Mouse (Mus musculus) olfactory bulb, adult 2 months (tissue): Measurements from ENCODE around the gene Adora1. TPM values are rescaled to one million over a fixed set of nuclear protein-coding genes. Genes with fewer than 3 reads are reported as not detected.

Source experiments
- H3K27ac ChIP-seq: fragments of 200-500 bp; 2 replicates; pipeline ENCODE4 v1.5.1; 2012; ENCODE audit warnings: low read depth, low read length; ENCODE audit not compliant: insufficient read depth
- H3K4me1 ChIP-seq: fragments of 200-500 bp; 2 replicates; pipeline ENCODE4 v1.6.1; 2012; ENCODE audit warnings: low read length; ENCODE audit not compliant: control insufficient read depth, insufficient read depth
- H3K4me3 ChIP-seq: fragments of 200-500 bp; 2 replicates; pipeline ENCODE4 v1.5.1; 2012; ENCODE audit warnings: mild to moderate bottlenecking, low read depth, low read length, moderate library complexity; ENCODE audit not compliant: insufficient read depth
- CTCF ChIP-seq: fragments of 200-500 bp; IDR thresholded peaks from 2 replicates; pipeline ENCODE4 v1.5.1; 2012; ENCODE audit warnings: low read depth, mild to moderate bottlenecking, low read length, moderate library complexity; ENCODE audit not compliant: insufficient read depth
- POLR2A ChIP-seq: fragments of 200-500 bp; IDR thresholded peaks from 2 replicates; pipeline ENCODE4 v1.6.1; 2012; ENCODE audit warnings: mild to moderate bottlenecking, low read depth, low read length, moderate library complexity; ENCODE audit not compliant: insufficient read depth
- WGBS: fragments of 180-500 bp; shearing (Covaris S2); methylation state at CpG from one replicate; pipeline ENCODE4 v1.1.7; 2018; 5-methylcytosine and 5-hydroxymethylcytosine counted together
- polyA plus RNA-seq: library from polyadenylated mRNA; stranded (reverse); fragments of >200 nt; gene quantifications from 2 replicates; pipeline ENCODE4 v1.2.4, GENCODE M21; 2012; ENCODE audit warnings: low replicate concordance; ENCODE audit not compliant: missing spikeins, insufficient read depth, insufficient read length

Gene Adora1
- polyA plus RNA-seq, 1 experiment = not detected

DNA sequence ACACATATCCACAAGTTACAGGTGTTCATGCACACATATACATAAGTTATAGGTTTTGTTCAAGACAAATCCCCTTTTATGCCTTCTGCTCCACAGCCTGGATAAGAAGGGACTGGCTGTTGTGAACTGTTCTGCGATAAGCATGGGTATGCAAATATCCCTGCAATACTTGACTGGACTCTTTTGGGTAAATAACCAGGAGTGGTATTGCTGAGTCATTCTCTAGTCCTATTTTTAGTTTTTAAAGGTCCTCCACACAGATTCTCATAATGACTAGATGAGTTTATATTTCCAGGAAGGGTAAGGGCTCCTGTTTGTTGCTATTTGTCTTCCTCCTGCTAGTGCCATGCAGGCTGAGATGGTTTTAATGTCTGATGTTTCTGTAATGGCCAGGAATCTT lies 14.1 kb downstream of the Adora1 start:
- Histone ChIP-seq H3K27ac (no peak overlapping the region), H3K4me1 (peaks cover 25% of the 10 kb centered on the region), H3K4me3 (no peak overlapping the region)
- 40% methylated on average over 1 of the region's 1 CpGs for WGBS
- TF ChIP-seq CTCF = no peak
- no peak for TF ChIP-seq POLR2A

- TF ChIP-seq POLR2A (no peak), CTCF (no peak)
- H3K4me3 ChIP-seq = no peak overlapping the region
- no peak overlapping the region; the same call in 1 of the 2 replicates for H3K27ac ChIP-seq
- H3K4me1 ChIP-seq = peaks cover 32% of the 10 kb centered on the region
- 63% methylated on average over 5 of the region's 5 CpGs for WGBS
Observed at GRCm38 (mm10) chr1:134219608-134220007, 15.6 kb downstream of the Adora1 start.

DNA sequence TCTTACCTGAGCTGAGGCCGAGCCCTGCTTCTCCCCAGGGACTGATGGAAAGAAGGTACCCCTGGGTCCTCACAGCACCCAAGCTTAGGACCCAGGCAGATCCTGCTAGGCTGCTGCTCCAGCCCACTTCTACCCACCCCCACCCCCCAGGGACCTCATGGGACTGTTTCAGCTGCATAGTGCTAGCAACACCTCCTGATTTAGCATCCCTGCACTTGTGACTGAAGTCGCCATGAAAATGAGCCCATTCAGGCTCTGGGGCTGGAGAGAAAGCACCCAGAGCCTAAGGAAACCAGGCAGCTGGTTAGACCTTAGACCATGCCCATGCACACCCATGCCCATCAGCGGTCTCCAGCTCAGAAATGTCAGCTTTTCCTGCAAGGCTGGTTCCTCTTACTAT lies 17.3 kb downstream of the Adora1 start:
- H3K4me1 ChIP-seq = peaks cover 35% of the 10 kb centered on the region
- H3K27ac ChIP-seq = no peak overlapping the region
- 80% methylated on average over 3 of the region's 3 CpGs for WGBS
- no peak overlapping the region for H3K4me3 ChIP-seq
- no peak for TF ChIP-seq POLR2A

GRCm38 (mm10) chr1:134217028-134217481 lies 18.2 kb downstream of the Adora1 start:
- WGBS = 72% methylated on average over 12 of the region's 12 CpGs

GRCm38 (mm10) chr1:134216629-134216971 lies 18.6 kb downstream of the Adora1 start:
- no peak for TF ChIP-seq POLR2A
- TF ChIP-seq CTCF = no peak
- 92% methylated on average over 2 of the region's 2 CpGs for WGBS
- Histone ChIP-seq H3K4me3 (no peak overlapping the region), H3K4me1 (peaks cover 40% of the 10 kb centered on the region), H3K27ac (no peak overlapping the region)

More at GRCm38 (mm10) chr1:134217028-134217481, 18.2 kb downstream of the Adora1 start:
- Histone ChIP-seq H3K4me1 (peaks cover 37% of the 10 kb centered on the region), H3K27ac (no peak overlapping the region), H3K4me3 (no peak overlapping the region)
- TF ChIP-seq POLR2A (no peak), CTCF (no peak)

- Histone ChIP-seq H3K27ac (no peak overlapping the region), H3K4me3 (no peak overlapping the region), H3K4me1 (peaks cover 42% of the 10 kb centered on the region)
- 52% methylated on average over 11 of the region's 11 CpGs for WGBS
- TF ChIP-seq POLR2A = no peak
- TF ChIP-seq CTCF = no peak
Observed at GRCm38 (mm10) chr1:134215751-134216628, 19.2 kb downstream of the Adora1 start.

- 87% methylated on average over 7 of the region's 7 CpGs for WGBS
- TF ChIP-seq CTCF (no peak), POLR2A (no peak)
Observed at GRCm38 (mm10) chr1:134215059-134215458, 20.2 kb downstream of the Adora1 start.

DNA sequence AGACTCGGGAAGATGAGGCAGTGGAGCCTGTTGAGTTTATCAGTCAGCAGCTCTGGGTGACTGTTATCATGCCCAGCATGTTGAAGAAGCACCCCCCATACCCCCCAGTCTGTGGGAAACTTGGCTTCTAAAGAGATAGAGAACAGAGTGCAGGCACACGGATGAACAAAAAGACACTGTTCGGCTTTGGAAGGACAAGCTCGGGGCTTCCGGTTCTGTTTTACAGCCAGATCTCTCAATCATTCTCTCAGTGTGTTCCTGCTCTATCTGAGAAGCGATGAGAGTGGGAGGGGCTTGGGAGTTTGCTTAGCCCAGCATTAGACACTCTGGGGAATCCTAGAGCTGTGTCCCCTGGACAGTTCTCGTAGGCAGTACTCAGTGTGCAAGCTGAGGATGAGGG lies 21.8 kb downstream of the Adora1 start:
- TF ChIP-seq CTCF = no peak
- no peak for TF ChIP-seq POLR2A
- H3K4me3 ChIP-seq = no peak overlapping the region
- peaks cover 44% of the 10 kb centered on the region for H3K4me1 ChIP-seq
- H3K27ac ChIP-seq = no peak overlapping the region
- 80% methylated on average over 7 of the region's 7 CpGs for WGBS

More at GRCm38 (mm10) chr1:134215059-134215458, 20.2 kb downstream of the Adora1 start:
- Histone ChIP-seq H3K27ac (no peak overlapping the region), H3K4me3 (no peak overlapping the region), H3K4me1 (peaks cover 46% of the 10 kb centered on the region)

GRCm38 (mm10) chr1:134212351-134212750 lies 22.9 kb downstream of the Adora1 start:
- Histone ChIP-seq H3K4me1 (peaks cover 39% of the 10 kb centered on the region), H3K4me3 (no peak overlapping the region), H3K27ac (no peak overlapping the region)
- TF ChIP-seq CTCF = no peak
- TF ChIP-seq POLR2A = no peak
- 75% methylated on average over 6 of the region's 6 CpGs for WGBS
